Mouse (Mus musculus): ENCODE results near the gene Arhgap21. TPM values are rescaled to one million over a fixed set of nuclear protein-coding genes. Genes with fewer than 3 reads are reported as not detected.
A peak's percentile ranks its signal among the peaks of the same experiment; 100 is the strongest.

The Arhgap21 gene
- polyA plus RNA-seq, 1 experiment from 2014 or later = 4.5 TPM

DNA sequence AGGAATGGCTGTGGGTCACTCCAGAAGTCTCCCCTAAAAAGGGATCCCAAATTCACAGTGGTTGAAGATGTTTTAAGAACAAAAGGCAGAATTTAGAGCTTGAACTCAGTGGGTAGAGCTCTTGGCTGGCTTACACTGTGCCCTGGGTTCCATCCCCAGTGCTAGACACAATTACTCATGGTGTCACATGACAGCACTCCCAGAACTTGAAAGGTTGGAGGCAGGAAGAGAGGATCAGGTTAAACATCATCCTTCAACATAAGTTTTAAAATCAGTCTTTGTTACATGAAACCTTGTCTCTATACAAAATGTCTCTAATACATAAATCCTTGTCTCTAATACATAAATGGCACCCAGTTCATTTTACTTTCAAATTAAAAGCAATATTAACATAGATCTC is 8.4 kb upstream of the Arhgap21 start:
- no peak for ATAC-seq
- no peak for TF ChIP-seq EP300 (IDR thresholded peaks at IDR 0.05; ENCODE audit: low read depth)
- TF ChIP-seq CTCF (IDR thresholded peaks at IDR 0.05; ENCODE audit: low read depth) = no peak
- no peak overlapping the region for H3K4me2 ChIP-seq (ENCODE audit: low read depth, low read length)

GRCm38 (mm10) chr2:20973513-20973912 is 4.8 kb upstream of the Arhgap21 start:
- 70% methylated on average over 3 of the region's 3 CpGs for WGBS (ENCODE audit: insufficient replicate concordance)
- Histone ChIP-seq H3K9ac (replicated peaks) (no peak overlapping the region), H3K4me1 (ENCODE audit: insufficient read depth) (no peaks in the 10 kb centered on the region), H3K4me3 (ENCODE audit: low read depth, low read length) (no peak overlapping the region), H3K4me2 (ENCODE audit: low read depth, low read length) (no peak overlapping the region), H3K9me3 (ENCODE audit: low read length) (no peaks in the 10 kb centered on the region), H3K36me3 (replicated peaks; ENCODE audit: insufficient read depth, low read length) (no peaks in the 10 kb centered on the region), H3K27ac (ENCODE audit: low read depth) (no peak overlapping the region), H3K27me3 (ENCODE audit: insufficient read depth, low read length) (no peaks in the 10 kb centered on the region)
- ATAC-seq (no peak), DNase-seq (no peak)
- no peak for TF ChIP-seq EP300 (IDR thresholded peaks at IDR 0.05; ENCODE audit: low read depth)
- TF ChIP-seq CTCF (IDR thresholded peaks at IDR 0.05; ENCODE audit: low read depth) = no peak

More for the DNA sequence above, 8.4 kb upstream of the Arhgap21 start:
- DNase-seq = no peak
- Histone ChIP-seq H3K27ac (ENCODE audit: low read depth) (no peak overlapping the region), H3K27me3 (ENCODE audit: insufficient read depth, low read length) (no peaks in the 10 kb centered on the region), H3K36me3 (replicated peaks; ENCODE audit: insufficient read depth, low read length) (no peaks in the 10 kb centered on the region), H3K4me3 (ENCODE audit: low read depth, low read length) (no peak overlapping the region), H3K9ac (replicated peaks) (no peak overlapping the region), H3K9me3 (ENCODE audit: low read length) (no peaks in the 10 kb centered on the region), H3K4me1 (ENCODE audit: insufficient read depth) (no peaks in the 10 kb centered on the region)

- no peak for DNase-seq
- H3K9me3 ChIP-seq (ENCODE audit: low read length) = no peaks in the 10 kb centered on the region
- H3K9ac ChIP-seq (replicated peaks) = no peak overlapping the region
- TF ChIP-seq EP300 (IDR thresholded peaks at IDR 0.05; ENCODE audit: low read depth) (no peak), CTCF (IDR thresholded peaks at IDR 0.05; ENCODE audit: low read depth) (no peak)
- no peak overlapping the region for H3K27ac ChIP-seq (ENCODE audit: low read depth)
- no peak for ATAC-seq
- H3K4me3 ChIP-seq (ENCODE audit: low read depth, low read length) = no peak overlapping the region
- WGBS (ENCODE audit: insufficient replicate concordance) = 61% methylated on average over 1 of the region's 1 CpGs
- peaks cover 2% of the 10 kb centered on the region; the same call in 1 of the 2 replicates for H3K4me1 ChIP-seq (ENCODE audit: insufficient read depth)
- H3K27me3 ChIP-seq (ENCODE audit: insufficient read depth, low read length) = no peaks in the 10 kb centered on the region
- no peaks in the 10 kb centered on the region for H3K36me3 ChIP-seq (replicated peaks; ENCODE audit: insufficient read depth, low read length)
- no peak overlapping the region for H3K4me2 ChIP-seq (ENCODE audit: low read depth, low read length)
Measured at GRCm38 (mm10) chr2:20972180-20972579, 3.5 kb upstream of the Arhgap21 start.

DNA sequence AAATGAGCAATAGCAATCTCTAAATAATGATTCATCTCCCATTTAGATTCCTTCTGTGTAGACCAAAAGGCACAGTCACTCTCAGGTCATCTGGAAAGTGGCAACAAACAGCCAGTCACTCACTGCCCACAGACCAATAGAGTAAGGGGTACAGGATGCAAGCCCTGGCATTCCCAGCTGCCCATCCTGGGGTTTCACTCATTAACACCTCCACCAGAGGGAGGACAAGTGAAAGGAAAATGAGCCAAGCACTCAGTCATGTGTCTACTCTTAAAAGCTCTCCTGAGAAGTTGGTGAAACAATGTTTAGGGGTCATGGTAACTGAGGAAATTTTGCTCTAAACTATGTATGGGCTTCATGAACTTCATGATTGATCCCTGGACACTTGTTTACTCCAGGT is 2.9 kb upstream of the Arhgap21 start:
- no peak overlapping the region for H3K9ac ChIP-seq (replicated peaks)
- no peaks in the 10 kb centered on the region for H3K9me3 ChIP-seq (ENCODE audit: low read length)
- ATAC-seq (no peak), DNase-seq (no peak)
- H3K4me2 ChIP-seq (ENCODE audit: low read depth, low read length) = no peak overlapping the region
- H3K27me3 ChIP-seq (ENCODE audit: insufficient read depth, low read length) = no peaks in the 10 kb centered on the region
- no peak for TF ChIP-seq EP300 (IDR thresholded peaks at IDR 0.05; ENCODE audit: low read depth)
- TF ChIP-seq CTCF (IDR thresholded peaks at IDR 0.05; ENCODE audit: low read depth) = peak; percentile 28
- H3K4me3 ChIP-seq (ENCODE audit: low read depth, low read length) = no peak overlapping the region
- peaks cover 8% of the 10 kb centered on the region for H3K4me1 ChIP-seq (ENCODE audit: insufficient read depth)
- H3K27ac ChIP-seq (ENCODE audit: low read depth) = no peak overlapping the region
- H3K36me3 ChIP-seq (replicated peaks; ENCODE audit: insufficient read depth, low read length) = no peaks in the 10 kb centered on the region

DNA sequence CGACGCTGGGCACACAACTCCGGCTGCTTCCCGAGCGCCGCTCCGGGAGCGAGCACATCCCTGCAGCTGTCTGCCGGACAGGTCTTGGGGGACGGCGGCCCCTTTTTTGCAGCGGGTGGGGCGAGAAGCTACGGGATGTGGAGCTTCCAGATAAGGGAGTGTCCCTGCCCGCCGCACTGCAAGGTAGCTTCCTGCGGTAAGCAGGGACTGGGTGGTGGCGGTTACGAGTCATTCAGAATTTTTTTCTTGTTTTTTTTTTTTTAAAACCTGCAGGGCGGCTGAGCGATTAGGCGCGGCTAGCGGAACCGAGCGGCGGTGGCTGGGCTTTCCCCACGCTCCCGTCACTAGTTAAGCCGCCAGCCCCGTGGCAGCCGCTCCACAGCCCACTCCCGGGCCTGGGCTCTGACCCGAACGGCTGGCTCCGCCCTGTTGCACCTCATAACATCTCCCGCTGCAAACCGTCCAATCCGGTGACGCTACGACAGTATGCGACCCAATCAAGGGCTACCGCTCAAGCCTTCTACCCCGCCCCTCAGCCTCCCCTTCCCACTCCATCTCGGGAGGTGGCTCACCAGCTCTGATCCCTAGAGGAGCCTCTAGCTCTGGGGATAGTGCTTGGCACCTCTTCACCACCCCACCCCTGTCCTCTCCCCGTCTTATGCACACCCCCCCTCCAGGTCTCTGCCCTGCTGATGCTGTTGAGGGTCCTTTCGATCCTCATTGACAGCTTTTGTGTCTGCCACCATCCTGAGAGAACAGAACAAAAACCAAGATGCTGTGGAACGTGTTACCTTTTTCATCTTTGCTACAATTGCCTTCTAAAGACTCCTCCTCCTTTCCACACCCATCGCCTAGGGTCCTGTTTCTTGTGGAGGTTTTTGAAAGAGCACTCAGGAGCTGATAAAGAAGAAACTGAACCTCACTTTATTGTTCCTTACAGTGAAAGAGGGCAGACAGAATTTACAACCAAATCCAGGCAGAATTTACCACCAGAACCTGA is 820 bp upstream of the Arhgap21 start:
- DNase-seq = peak; percentile 93
- no peak for TF ChIP-seq EP300 (IDR thresholded peaks at IDR 0.05; ENCODE audit: low read depth)
- no peak for TF ChIP-seq CTCF (IDR thresholded peaks at IDR 0.05; ENCODE audit: low read depth)
- 2% methylated on average over 49 of the region's 49 CpGs for WGBS (ENCODE audit: insufficient replicate concordance)

DNA sequence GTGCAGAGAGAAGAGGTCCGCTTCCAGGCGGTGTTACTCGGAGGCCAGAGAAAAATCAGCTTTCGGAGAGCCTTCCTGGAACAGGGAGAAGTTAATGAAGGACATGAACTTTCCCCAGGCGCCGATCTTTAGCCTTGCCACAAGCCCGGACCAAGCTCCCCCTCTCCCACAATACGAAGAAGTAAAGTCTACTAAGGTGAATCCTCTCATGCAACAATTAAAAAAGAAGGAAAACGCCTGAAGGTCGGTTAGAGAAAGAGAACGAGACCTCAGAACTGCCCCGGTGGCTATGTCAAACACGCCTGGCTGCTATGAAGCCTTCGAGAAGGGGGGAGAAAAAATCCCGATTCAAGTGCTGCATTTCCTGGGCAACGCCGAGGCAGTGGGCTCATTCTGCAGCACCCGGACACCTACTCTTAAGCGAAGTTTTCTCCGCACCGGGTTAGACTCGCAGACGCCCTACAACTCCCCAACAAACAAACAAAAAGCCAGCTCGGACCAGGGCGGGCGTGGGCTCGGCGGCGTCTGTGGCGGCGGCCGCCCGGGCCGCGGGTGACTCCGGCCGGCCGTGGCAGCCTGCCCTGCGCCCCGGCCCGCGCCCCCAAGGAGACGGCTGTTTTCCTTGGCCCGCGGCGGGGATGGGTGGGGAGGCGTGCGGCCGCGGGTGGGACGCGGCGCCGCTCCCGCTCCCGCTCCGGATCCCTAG is 882 bp downstream of the Arhgap21 start:
- H3K4me3 ChIP-seq (ENCODE audit: low read depth, low read length) = peak overlapping the region; percentile 98
- peak overlapping the region; percentile 99 for H3K9ac ChIP-seq (replicated peaks)
- H3K4me2 ChIP-seq (ENCODE audit: low read depth, low read length) = peak overlapping the region; percentile 95
- peak overlapping the region; percentile 99 for H3K27ac ChIP-seq (ENCODE audit: low read depth)
- no peaks in the 10 kb centered on the region for H3K9me3 ChIP-seq (ENCODE audit: low read length)
- no peak for TF ChIP-seq EP300 (IDR thresholded peaks at IDR 0.05; ENCODE audit: low read depth)
- TF ChIP-seq CTCF (IDR thresholded peaks at IDR 0.05; ENCODE audit: low read depth) = no peak
- H3K36me3 ChIP-seq (replicated peaks; ENCODE audit: insufficient read depth, low read length) = no peaks in the 10 kb centered on the region
- ATAC-seq (peak; percentile 6), DNase-seq (no peak)
- 1% methylated on average over 56 of the region's 57 CpGs for WGBS (ENCODE audit: insufficient replicate concordance)
- H3K27me3 ChIP-seq (ENCODE audit: insufficient read depth, low read length) = no peaks in the 10 kb centered on the region
- peaks cover 27% of the 10 kb centered on the region for H3K4me1 ChIP-seq (ENCODE audit: insufficient read depth)

More for the DNA sequence above, 820 bp upstream of the Arhgap21 start:
- peak; percentile 89 for ATAC-seq
- Histone ChIP-seq H3K27ac (ENCODE audit: low read depth) (peak overlapping the region; percentile 99), H3K4me3 (ENCODE audit: low read depth, low read length) (peak overlapping the region; percentile 98), H3K4me2 (ENCODE audit: low read depth, low read length) (peak overlapping the region; percentile 95), H3K27me3 (ENCODE audit: insufficient read depth, low read length) (no peaks in the 10 kb centered on the region), H3K4me1 (ENCODE audit: insufficient read depth) (peaks cover 16% of the 10 kb centered on the region), H3K9ac (replicated peaks) (peak overlapping the region; percentile 99), H3K36me3 (replicated peaks; ENCODE audit: insufficient read depth, low read length) (no peaks in the 10 kb centered on the region), H3K9me3 (ENCODE audit: low read length) (no peaks in the 10 kb centered on the region)

All from liver, postnatal 0 days (tissue).